Mouse (Mus musculus) urinary bladder, postnatal 25 days (tissue): ENCODE results near the gene Cyp2c67.
"Not testable (repeated sequence)": the region's sequence is repeated elsewhere in the genome, so short reads cannot be mapped to it uniquely, and the experiment has no call there.

Experiments used
- DNase-seq: peaks from one replicate; pipeline ENCODE4 v3.0.0; 2022; ENCODE audit warnings: low spot score

Cyp2c67 gene

DNA sequence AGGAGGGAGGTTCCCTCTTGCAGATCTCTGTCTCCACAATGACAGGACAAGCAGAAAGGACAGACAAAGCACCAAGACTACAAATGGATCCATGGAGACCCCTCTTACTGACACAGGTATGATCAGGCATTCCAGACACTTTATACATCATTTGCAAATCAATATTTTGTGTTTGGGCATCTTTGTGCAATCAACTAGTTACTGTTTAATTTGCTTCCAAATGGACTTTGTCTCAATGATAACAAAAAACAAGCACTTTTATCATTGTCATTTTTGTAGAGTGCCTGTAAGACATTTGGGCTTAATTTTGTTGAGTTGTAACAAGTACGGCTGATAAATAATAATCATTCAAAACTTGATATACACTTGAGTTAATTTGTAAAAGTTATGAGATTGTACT, at the start of gene Cyp2c67:
TSS of gene Cyp2c67 (minus strand) at position 114 of the 400 bp plus-strand sequence.
- DNase-seq: no peak

DNA sequence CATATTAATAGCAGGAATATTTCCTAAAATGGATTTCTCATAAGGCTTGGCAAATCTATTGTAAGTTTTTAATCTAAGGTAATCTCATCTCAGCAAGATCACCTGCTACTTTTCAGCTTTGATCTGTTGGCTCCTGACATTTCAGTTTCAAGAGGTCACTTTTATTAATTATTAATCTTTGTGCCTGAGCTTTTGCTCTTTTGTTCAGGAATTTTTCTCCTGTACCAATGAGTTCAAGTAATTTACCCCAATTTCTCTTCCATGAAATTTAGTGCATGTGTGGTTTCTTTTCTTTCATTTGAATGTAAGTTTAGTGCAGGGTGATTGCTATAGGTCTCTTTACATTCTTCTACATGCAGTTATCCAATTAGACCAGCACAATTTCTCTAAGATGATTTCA, 16.8 kb upstream of the Cyp2c67 start:
- not testable (repeated sequence) for DNase-seq

- no peak for DNase-seq
These were observed 3.5 kb upstream of the Cyp2c67 start for GRCm38 (mm10) chr19:39652381-39652780.

DNA sequence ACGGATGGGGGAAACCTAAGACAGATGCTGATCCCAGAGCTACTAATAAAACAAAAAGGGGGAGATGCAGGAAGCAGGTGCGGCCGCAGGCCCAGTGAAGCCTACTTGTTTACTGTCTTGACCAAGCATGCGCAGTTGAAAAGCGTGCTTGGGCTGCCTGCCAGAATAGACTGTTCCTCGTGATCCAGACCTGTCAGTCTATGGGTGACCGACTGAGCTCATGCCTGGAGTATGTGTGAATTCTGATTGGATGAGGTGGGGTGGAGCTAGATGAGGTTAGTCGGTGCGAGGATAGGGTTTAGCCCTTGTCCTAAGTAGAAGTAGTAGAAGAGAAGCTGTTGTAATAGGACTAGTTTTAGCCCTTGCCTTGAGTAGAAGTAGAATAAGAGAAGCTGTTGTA, 1.3 kb downstream of the Cyp2c67 start:
- DNase-seq: no peak

DNA sequence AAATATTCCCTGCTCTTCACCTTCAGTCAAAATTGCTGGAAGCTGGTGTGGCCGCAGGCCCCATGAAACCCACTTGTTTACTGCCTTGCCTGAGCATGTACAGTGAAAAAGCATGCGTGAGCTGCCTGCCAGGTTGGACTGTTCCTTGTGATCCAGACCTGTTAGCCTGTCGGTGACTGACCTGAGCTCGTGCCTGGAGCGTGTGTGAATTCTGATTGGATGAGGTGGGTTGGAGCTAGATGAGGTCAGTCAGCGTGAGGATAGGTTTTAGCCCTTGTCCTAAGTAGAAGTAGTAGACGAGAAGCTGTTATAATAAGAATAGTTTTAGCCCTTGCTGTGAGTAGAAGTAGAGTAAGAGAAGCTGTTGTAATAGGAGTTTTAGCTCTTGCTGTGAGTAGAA, 4.3 kb downstream of the Cyp2c67 start:
- DNase-seq: not testable (repeated sequence)
